Mouse (Mus musculus): ENCODE data around the gene Grin3b.

The Grin3b gene

DNA sequence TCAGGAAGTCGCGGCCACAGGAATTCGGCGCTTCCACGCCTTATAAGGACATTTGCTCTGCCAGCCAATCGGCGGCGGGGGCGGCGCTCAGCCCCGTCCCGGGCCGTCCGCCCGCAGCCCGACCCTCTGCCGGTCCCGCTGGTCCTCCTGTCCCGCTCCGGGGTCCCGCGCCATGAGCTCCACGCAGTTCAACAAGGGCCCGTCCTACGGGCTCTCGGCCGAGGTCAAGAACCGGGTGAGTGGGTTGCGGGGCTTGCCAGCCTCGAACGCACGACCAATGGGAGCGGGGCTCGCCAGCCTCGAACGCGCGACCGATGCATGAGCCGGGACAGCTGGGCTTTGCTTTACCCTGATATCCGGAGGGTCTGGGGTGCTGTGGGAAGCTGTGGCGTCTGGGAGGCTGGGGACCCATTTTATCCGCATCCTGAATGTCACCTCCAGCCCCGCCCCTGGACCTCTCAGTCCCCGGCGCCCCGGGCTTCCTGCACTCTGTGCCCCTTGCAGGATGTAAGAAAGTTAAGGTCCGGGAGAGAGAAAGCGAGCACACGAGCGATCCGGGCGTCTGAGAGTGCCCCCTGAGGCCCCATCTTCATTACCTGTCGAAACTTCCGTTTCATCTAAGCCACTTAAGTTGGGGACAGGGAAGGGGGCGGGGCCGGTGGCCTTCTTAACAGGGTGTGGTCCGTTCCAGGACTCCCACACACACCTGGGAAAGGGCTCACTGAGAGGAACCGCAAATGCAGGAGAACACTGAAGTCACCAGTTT, 18.2 kb downstream of the Grin3b start, which contains the start of gene Cnn2:
Gene Cnn2, plus strand, starts transcription at position 79 of the 766 bp plus-strand sequence.
- DNase-seq (ENCODE audit: low read depth, low spot score) = no peak

DNA sequence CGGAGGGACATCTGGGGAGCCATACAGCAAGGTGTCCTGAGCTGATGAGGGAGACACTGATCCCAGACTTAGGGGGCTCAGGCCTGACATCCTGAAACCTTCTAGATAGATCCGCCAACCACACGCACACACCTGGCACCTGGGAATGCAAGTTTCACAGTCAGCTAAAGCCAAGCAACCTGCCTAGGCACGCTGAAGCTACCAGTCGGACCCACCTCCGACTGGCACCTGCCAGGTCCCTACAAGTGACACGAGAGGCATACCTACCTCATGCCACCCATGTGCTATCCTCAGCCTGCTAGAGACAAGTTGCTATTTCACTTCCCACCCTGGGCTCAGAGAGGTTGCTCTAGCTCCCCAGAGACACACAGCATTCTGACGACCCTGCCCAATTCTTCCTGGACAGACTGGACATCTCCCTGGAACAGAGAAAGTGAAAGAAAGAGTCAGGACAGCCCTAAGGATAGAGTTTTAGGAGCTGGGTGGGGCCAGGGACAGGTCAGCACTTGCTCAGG, 18.8 kb downstream of the Grin3b start:
- DNase-seq (ENCODE audit: low read depth, low spot score) = no peak

DNA sequence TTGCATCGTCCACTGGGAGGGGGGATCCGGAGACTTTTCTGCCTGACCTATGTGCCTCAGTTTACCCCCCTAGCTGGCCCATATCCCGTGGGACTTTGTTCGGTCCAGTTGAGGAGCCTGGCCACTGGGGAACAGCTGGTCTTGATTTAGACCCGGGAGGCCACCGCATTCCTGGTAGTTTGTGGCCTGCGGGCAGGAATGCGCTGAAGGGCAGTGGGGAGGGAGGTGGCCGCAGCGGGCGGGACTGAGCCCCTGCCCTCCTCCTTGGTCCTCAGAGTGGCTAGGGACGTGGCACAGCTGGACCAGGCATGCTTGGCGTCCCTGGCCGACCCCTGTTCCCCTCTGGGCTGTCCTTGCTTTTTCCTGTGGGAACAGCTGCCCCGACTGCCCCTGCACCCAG, 19.4 kb downstream of the Grin3b start:
- DNase-seq (ENCODE audit: low read depth, low spot score) = no peak

DNA sequence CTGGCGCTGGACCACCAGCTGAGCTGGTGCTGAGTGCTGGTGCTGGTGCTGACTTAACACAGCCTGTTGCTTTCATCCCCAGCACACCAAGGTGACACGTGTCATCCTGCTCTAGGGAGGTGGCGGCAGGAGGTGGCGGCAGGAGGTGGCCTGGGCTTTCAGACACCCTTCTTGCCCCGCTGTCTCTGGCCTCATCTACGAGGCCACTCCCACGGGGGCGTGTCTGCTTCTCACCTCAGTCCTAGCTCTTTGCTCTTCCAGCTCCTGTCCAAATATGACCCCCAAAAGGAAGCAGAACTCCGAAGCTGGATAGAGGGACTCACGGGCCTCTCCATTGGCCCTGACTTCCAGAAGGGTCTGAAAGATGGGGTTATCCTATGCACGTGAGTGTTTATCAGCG, 20.6 kb downstream of the Grin3b start:
- no peak for DNase-seq (ENCODE audit: low read depth, low spot score)

DNA sequence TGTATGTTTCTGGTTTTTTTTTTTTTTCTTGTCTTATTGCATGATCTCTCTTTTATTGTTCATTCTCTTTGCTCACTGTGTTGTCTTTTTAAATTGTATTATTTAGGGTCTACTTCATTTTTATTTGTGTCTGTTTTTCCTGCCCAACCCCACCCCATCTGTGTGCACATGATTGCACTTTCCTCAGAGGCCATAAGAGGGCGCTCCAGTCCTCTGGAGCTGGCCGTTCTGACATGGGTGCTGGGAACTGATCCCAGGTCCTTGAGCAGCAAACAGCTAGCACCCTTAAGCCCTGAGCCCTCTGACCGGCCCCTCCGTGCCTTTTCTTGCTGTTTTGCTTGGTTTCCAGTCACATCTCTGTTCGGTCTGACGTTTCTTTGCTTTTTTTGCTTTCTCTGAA, 21.0 kb downstream of the Grin3b start:
- no peak for DNase-seq (ENCODE audit: low read depth, low spot score)

DNA sequence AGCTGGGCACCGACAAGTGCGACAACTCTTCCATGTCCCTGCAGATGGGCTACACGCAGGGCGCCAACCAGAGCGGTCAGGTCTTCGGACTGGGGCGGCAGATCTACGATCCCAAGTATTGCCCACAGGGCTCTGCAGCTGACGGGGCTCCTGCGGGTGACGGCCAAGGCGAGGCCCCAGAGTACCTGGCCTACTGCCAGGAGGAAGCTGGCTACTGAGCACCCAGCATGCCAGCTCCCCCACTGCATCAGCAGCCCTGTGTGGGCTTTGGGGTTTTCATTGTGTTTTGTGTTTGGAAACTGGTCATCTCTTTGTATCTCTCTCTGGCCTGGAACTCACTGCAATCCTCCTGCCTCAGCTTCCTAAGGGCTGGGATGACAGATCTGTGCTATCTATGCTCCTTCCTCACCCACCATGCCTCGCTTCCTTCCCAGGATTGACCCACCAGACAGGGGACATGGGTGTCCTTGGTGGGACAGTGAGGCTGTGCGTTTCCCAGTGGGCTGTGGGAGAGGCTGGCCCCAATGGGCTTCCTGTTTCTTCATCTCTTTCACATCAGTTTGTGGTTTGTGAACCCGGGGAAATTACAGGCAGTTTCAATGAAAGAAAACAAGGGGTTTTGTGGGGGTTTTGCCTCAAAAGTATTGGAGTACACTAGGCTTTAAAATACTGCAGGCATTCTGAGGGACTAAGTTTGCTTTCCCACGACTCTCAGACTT, 24.0 kb downstream of the Grin3b start:
- no peak for DNase-seq (ENCODE audit: low read depth, low spot score)

DNA sequence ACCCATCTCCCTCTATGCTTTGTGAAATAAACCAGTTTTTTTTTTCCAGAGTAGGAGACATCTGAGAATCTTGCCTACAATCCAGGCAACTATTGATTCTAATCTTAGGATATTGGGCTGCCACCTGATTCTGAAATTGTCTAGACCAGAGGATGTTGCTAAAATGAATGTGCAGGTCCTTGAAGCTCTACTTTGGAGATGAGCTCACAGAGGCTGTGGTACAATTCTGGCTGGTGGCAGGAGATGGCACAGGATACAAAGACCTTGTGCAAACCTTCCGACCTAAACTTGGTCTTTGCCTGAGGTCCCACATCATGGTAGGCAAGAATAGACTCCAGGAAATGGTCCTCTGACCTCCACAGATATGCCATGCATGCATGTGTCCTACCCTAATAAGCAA, 25.1 kb downstream of the Grin3b start:
- no peak for DNase-seq (ENCODE audit: low read depth, low spot score)

DNA sequence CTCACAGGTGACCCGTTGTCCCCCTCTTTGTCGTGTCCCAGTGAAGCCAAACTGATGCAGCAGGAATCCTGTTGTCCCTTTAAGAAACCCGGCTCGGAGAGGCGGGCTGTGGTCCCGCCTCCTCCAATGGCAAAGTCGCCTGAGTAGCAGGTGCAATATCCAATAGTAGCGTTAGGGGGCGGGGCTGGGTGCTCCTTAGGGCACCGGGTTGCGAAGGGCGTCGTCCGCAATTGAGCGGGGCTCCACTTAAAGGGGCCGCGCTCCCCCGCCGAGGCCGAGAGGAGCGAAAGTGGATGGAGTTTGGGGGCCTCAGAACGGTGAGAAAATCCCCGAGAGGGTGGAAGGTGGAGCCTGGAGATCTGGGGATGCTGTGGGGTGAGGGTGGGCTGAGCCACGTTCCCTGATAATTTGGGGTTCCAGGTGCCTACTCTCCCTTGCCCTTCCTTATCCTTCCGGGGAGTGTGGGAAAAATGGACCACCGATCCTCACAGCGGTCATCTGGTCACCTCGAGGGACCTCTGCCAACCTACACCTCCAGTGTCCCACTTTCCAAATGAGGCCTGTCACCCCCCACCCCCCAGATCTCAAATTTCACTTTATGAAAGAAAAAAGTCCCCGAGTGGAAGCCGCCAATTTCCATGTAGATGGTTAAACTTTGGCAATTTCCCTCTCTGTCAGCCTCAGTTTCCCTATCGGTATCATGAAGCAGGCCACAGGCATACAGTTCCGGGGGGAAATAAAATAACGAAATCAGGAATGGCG, 25.9 kb downstream of the Grin3b start, which contains the start of gene Abca7:
Gene Abca7, plus strand, starts transcription at position 223 of the 762 bp plus-strand sequence.
- peak; percentile 95 for DNase-seq (ENCODE audit: low read depth, low spot score)

DNA sequence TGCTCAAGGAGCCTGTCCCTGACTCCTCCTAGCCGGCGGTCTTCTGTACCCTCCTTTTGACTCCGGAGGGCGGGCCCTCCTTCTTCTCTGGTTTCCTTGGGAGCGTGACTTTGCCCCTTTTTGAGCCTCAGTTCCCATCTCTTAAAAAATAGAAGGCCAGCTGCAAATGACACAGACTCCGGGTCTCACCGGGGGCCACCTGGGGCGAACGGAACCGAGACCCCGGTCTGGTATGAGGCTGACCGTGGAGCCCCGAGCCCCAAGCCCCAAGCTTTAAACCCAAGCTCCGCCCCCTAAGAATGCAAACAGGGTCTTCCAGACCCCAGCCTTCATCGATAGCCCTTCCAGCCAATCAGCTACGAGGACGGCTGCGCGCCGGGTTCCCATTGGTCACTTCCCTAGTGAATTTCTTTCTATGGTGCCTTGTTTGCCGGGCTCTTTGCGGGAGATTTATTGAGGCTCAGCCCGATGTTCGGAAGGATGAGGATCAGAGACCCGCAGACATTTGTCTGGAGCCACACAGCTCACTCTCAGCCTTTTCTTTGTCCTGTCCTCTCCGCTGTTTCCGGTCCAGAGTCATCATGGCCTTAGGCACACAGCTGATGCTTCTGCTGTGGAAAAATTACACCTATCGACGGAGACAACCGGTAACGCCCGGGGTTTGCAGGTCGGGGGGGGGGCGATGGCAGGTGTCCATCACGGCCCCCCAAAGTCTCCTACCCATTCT, 26.7 kb downstream of the Grin3b start:
- DNase-seq (ENCODE audit: low read depth, low spot score) = no peak

DNA sequence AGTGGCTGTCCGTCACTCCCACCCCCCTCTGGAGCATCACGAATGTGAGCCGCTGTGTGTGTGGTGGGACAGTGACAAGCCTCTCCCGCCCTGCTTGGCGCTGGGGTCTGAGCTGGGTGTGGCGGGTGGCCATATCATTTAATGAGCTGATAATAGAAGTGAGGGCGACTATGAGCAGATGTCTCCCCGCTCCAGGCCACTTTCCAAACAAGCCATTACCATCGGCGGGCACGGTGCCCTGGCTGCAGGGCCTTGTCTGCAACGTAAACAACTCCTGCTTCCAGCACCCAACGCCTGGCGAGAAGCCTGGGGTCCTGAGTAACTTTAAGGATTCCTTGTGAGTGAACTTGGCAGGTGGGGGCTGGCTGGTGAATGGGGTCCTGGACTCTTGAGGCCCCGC, 27.3 kb downstream of the Grin3b start:
- no peak for DNase-seq (ENCODE audit: low read depth, low spot score)

DNA sequence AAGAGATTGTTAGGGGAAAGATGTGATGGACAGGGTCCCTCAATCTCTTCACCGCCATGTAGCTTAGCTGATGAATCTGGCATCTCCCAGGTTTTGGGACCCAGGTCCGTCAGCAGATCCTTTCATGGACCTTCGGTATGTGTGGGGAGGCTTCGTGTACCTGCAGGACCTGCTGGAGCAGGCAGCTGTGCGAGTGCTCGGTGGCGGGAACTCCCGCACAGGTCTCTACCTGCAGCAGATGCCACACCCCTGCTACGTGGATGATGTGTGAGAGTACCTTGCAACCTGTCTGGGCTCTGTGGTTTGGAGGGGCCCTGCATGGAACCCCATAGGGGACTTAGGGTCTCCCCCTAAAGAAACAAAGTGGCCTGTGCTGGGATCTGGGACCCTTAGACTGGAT, 31.4 kb downstream of the Grin3b start:
- DNase-seq (ENCODE audit: low read depth, low spot score) = no peak

DNA sequence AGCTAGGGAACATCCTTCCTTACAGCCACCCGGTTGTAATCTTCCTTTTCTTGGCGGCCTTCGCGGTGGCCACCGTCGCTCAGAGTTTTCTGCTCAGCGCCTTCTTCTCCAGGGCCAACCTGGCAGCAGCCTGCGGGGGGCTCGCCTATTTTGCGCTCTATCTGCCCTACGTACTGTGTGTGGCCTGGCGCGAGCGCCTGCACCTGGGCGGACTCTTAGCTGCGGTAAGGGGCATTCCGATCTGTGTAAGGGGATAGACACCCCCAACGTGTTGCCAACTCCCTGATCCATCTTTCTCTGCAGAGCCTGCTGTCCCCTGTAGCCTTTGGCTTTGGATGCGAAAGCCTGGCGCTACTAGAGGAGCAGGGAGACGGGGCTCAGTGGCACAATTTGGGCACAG, 32.3 kb downstream of the Grin3b start:
- no peak for DNase-seq (ENCODE audit: low read depth, low spot score)

DNA sequence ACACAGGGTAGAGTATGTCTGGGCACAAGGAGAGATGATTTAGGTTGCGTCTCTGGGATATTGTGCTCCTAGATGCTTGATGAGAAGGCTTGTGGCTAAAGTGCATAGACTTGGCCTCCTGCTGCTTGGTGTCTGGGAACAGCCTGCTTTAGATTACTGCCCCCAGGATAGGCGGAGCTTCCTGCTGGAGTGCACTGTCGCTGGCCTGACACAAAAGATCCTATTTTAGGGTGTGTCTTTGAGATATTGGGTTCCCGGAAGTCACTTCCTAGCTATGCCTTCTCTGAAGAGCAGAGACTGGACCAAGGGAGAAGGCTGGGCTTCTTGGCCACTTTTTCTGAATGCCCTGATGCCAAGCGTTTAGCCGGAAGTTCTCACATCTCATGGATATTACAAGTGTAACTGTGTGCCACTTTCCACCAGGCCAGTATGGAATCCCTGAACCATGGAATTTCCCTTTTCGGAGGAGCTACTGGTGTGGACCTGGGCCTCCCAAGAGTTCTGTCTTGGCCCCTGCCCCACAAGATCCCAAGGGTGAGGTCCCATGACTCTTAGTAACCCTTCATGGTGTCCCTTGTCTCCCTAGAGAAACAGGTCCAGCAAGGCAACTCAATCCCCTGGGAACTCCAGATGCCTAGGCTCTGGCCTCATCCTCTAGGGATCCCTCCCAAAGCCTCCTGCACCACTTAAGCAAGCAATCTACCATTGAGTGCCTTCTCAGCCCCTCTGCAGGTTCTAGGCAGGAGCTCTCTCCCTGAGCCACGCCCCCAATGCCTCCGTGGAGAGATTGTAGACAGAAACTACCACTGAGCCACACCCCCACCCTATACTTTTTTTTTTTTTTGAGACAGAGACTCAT, 33.1 kb downstream of the Grin3b start:
- DNase-seq (ENCODE audit: low read depth, low spot score) = no peak

DNA sequence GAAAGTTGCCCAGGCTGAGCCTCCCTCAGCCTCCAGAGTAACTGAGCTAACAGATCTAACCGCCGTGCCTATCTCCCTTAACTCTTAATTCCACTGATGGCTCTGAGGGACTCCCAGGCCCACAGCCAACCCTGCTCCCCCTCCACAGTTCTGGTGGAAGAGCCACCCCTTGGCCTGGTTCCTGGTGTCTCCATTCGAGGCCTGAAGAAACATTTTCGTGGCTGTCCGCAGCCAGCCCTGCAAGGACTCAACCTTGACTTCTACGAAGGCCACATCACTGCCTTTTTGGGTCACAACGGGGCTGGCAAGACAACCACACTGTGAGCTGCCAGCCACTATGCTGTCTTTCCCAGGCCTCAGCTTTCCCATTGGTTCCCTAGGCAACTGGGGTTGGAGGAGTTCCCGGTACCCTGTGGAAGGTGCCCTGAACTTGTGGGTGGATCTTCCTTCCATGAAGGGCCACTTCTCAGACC, 33.8 kb downstream of the Grin3b start:
- no peak for DNase-seq (ENCODE audit: low read depth, low spot score)

DNA sequence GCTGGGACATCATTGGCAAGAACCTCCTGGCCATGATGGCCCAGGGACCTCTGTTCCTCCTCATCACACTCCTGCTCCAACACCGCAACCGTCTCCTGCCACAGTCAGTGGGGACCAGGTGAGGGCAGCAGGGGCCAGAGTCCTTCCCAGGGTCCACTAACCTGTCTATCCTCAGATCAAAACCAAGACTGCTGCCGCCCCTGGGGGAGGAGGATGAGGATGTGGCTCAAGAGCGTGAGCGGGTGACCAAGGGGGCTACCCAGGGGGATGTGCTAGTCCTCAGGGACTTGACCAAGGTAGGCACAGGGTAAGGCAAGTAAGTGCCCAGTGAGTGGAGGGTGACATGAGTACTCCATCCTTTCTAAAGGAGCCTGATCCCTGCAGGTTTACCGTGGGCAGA, 41.2 kb downstream of the Grin3b start:
- no peak for DNase-seq (ENCODE audit: low read depth, low spot score)

DNA sequence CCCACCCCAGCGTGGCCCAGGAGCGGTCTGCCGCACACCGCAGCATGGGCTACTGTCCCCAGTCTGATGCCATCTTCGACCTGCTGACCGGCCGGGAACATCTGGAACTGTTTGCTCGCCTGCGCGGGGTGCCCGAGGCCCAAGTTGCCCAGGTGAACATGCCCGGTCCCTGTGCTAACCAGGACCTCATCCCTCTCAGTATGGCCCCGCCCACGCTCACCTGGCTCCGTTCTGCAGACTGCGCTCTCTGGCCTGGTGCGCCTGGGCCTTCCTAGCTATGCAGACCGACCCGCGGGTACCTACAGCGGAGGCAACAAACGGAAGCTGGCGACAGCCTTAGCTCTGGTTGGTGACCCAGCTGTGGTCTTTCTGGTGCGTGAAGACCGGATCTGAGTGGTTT, 43.1 kb downstream of the Grin3b start:
- no peak for DNase-seq (ENCODE audit: low read depth, low spot score)

DNA sequence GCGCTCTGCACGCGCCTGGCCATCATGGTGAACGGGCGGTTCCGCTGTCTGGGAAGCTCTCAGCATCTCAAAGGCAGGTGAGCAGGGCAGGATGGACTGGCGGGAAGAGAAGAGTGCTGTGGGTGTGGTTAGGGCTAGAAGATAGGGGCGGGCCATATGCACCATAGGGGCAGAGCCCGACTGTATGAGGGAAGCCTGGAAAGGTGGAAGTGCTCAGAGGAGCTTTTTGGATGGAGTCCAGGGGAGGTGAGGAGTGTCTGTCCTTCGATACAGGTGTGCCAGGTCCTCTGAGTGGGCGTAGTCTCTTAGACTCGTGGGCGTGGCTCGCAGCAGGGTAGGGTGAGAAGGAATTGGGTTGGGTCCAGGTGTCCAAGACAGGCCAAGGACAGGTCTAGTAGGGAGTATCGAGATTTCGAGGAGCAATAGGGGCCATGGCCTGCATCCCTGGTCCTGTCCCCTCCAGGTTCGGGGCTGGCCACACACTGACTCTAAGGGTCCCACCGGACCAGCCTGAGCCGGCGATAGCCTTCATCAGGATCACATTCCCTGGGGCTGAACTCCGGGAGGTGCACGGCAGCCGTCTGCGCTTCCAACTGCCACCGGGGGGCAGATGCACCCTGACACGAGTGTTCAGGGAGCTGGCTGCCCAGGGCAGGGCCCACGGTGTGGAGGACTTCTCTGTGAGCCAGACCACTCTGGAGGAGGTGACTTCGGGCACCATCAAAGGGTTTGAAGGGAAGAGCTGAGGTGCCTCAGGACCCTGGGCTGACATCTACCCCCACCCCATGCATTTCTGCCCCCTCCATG, 44.2 kb downstream of the Grin3b start:
- DNase-seq (ENCODE audit: low read depth, low spot score) = no peak

DNA sequence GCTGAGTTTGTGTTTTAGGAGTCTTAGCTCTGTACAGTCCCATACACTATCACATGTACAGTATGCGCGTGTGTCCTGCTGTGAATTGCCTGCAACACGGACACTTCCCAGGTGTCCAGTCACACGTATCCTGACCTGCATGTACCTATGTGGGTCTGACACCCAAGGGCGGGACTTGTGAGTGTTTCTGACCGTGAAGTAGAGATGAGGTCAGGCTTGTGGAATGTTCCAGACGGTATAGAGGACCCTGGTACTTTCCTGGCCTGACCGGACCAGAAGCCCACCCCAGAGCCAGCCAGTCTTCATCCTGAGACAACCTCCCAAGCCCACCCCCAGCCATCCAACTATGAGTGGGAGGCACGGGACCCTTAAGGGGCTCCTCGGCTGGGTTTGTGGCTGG, 45.1 kb downstream of the Grin3b start:
- DNase-seq (ENCODE audit: low read depth, low spot score) = no peak

DNA sequence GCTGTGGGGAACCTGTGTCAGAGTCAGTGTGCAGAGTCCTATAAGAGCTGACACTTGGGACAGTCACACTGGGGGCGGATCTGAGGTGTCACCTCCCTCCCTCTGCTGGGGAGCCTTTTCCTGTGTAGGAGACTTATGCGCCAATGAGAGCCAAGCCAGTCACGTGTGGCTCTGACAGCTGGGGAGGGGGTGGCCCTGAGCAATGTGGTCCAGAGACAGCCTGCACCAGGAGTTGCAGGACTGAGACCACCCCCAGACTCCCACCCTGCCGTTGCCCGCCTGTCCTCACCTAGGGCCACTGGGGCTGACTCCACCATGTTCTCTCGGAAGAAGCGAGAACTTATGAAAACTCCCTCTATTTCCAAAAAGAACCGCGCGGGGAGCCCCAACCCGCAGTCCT, 46.0 kb downstream of the Grin3b start, which contains the start of gene Arhgap45:
Gene Arhgap45, plus strand, starts transcription at position 143 of the 400 bp plus-strand sequence.
- DNase-seq (ENCODE audit: low read depth, low spot score) = peak; percentile 59
